Mouse (Mus musculus) liver, postnatal 0 days (tissue): ENCODE results near the gene Pcx.

ENCODE experiments used
- CTCF ChIP-seq: sonication (generic); IDR thresholded peaks from 2 replicates; pipeline ENCODE4 v1.5.1; 2016; ENCODE audit warnings: antibody characterized with exemption, low read depth
- EP300 ChIP-seq: IDR thresholded peaks from 2 replicates; pipeline ENCODE4 v1.6.1; 2016; ENCODE audit warnings: antibody characterized with exemption, low read depth, mild to moderate bottlenecking

- no peak for TF ChIP-seq CTCF
- no peak for TF ChIP-seq EP300
Measured at GRCm38 (mm10) chr19:4570815-4571214, 60.5 kb downstream of the Pcx start.
